Mouse (Mus musculus) T-cell, adult 66 days (primary cell): ENCODE results near the gene Wnt7a. TPM values are rescaled to one million over a fixed set of nuclear protein-coding genes. Genes with fewer than 3 reads are reported as not detected.

Experiments used
- total RNA-seq, 2 experiments: library from RNA; stranded (reverse); gene quantifications; 3 replicates in 1 of 2; 4 replicates in 1 of 2; pipeline ENCODE4 v1.2.4; 2023

Gene Wnt7a
- total RNA-seq, result not detected

DNA sequence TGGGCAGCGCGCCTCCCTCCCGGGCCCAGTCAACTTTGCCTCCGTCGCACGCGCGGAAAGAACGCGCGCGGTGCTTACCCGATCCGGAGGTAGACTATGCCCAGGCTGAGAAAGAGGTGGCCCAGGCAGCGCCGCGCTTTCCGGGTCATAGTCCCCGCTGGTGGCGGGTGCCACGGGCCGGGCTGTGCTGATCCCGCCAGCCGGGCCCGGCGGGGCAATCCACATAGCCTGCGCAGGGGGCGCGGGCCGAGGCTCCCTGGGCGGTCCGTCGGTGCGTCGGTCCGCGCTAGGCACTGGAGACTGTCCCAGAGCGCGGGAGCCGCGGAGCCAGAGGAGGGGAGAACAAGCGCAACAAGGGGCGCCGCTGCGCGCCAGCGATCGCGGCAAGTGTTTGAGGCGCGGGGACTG is at the start of gene Wnt7a:
TSS of gene Wnt7a (minus strand) at position 403 of the 408 bp plus-strand sequence.

Other genes with a start within 250 kb of the Wnt7a start
- gene Fbln2, start 198.9 kb downstream of the Wnt7a start, total RNA-seq, result not detected
- 1 to 10 TPM; 7.1 to 7.6 TPM for gene Chchd4, start 62.2 kb upstream of the Wnt7a start, total RNA-seq
- gene Tmem43, start 62.3 kb upstream of the Wnt7a start, total RNA-seq, result 10 to 100 TPM; 45.5 to 51.3 TPM
- 10 to 100 TPM; 25.7 to 27.6 TPM for gene Xpc, start 104.5 kb upstream of the Wnt7a start, total RNA-seq
- 10 to 100 TPM; 72.4 to 80.1 TPM for gene Lsm3, start 104.6 kb upstream of the Wnt7a start, total RNA-seq